Mouse (Mus musculus) G1E (cell line): ENCODE data around the gene Baz1a. TPM values are rescaled to one million over a fixed set of nuclear protein-coding genes. Genes with fewer than 3 reads are reported as not detected.

Experiments
- ATAC-seq: 2 replicates; pipeline ENCODE4 v1.8.0; 2016; ENCODE audit warnings: mild to moderate bottlenecking; ENCODE audit not compliant: insufficient number of reproducible peaks, poor library complexity, low FRiP score, severe bottlenecking; ENCODE audit errors: extremely low read depth
- DNase-seq: peaks from one replicate; pipeline ENCODE4 v3.0.0; 2012; ENCODE audit warnings: low spot score
- H3K27me3 ChIP-seq: 2 replicates; pipeline ENCODE4 v1.6.1; 2012; ENCODE audit warnings: mild to moderate bottlenecking, low read length, inconsistent platforms; ENCODE audit not compliant: insufficient read depth
- H3K36me3 ChIP-seq: replicated peaks from 2 replicates; pipeline ENCODE3; 2012; ENCODE audit warnings: mild to moderate bottlenecking, inconsistent platforms
- H3K4me1 ChIP-seq: 2 replicates; pipeline ENCODE4 v1.6.1; 2012; ENCODE audit warnings: low read depth, low read length, inconsistent platforms, mixed read lengths; ENCODE audit not compliant: insufficient read depth
- H3K4me3 ChIP-seq: 2 replicates; pipeline ENCODE4 v1.5.1; 2012; ENCODE audit warnings: low read depth, mild to moderate bottlenecking, inconsistent platforms, low read length, moderate library complexity, mixed read lengths
- H3K9me3 ChIP-seq: replicated peaks from 2 replicates; pipeline ENCODE4 v1.6.1; 2012; ENCODE audit warnings: inconsistent platforms
- CTCF ChIP-seq: IDR thresholded peaks from 2 replicates; pipeline ENCODE4 v1.5.1; 2012; ENCODE audit warnings: low read depth, low read length, inconsistent platforms, mixed read lengths
- GATA1 ChIP-seq: IDR thresholded peaks from 2 replicates; pipeline ENCODE4 v1.6.1; 2012; ENCODE audit warnings: borderline replicate concordance, low read length, inconsistent platforms, mixed read lengths
- GATA2 ChIP-seq: IDR thresholded peaks from 2 replicates; pipeline ENCODE4 v1.6.1; 2012; ENCODE audit warnings: low read depth, low read length, inconsistent platforms, borderline replicate concordance
- POLR2AphosphoS5 ChIP-seq: IDR thresholded peaks from 2 replicates; pipeline ENCODE4 v1.6.1; 2012; ENCODE audit warnings: low read depth, low read length, inconsistent platforms; ENCODE audit not compliant: insufficient replicate concordance
- TAL1 ChIP-seq: conservative IDR thresholded peaks from 2 replicates; pipeline ENCODE4 v1.6.1; 2012; ENCODE audit warnings: low read depth, low read length, inconsistent platforms, mixed read lengths
- polyA plus RNA-seq: library from polyadenylated mRNA; stranded (reverse); fragments of >175 nt; gene quantifications from 2 replicates; pipeline ENCODE4 v1.2.3, GENCODE M21; 2012
- total RNA-seq, 2 experiments: library from RNA; stranded (forward) in 1 of 2; stranded (reverse) in 1 of 2; fragments of 200-1000 nt in 1 of 2; fragments of >200 nt in 1 of 2; fragmentation: Nextera tagmentation in 1 of 2; gene quantifications; 2 replicates each; pipeline ENCODE4 v1.2.3; 2014 to 2017

Baz1a gene
- total and polyA plus RNA-seq, 3 experiments = 34.1 to 370 (median 174) TPM

- TF ChIP-seq GATA1 (no peak), TAL1 (no peak), POLR2AphosphoS5 (no peak), GATA2 (no peak), CTCF (no peak)
- H3K9me3 ChIP-seq = no peaks in the 10 kb centered on the region
- H3K4me3 ChIP-seq = no peak overlapping the region
- peaks cover 87% of the 10 kb centered on the region for H3K4me1 ChIP-seq
- H3K27me3 ChIP-seq = no peaks in the 10 kb centered on the region
- peaks cover 63% of the 10 kb centered on the region for H3K36me3 ChIP-seq
- DNase-seq = no peak
- no peak for ATAC-seq
Observed at GRCm38 (mm10) chr12:55056703-55057102, 42.6 kb upstream of the Baz1a start.

GRCm38 (mm10) chr12:55054551-55055241, 40.5 kb upstream of the Baz1a start:
- H3K27me3 ChIP-seq = no peaks in the 10 kb centered on the region
- TF ChIP-seq GATA1 (no peak), CTCF (no peak), GATA2 (no peak), TAL1 (no peak)
- no peak for ATAC-seq
- H3K9me3 ChIP-seq = no peaks in the 10 kb centered on the region
- H3K4me1 ChIP-seq = peaks cover 86% of the 10 kb centered on the region
- H3K4me3 ChIP-seq = no peak overlapping the region
- no peak for DNase-seq
- peaks cover 57% of the 10 kb centered on the region for H3K36me3 ChIP-seq

GRCm38 (mm10) chr12:55053267-55053666, 39.1 kb upstream of the Baz1a start:
- ATAC-seq = no peak
- no peak for DNase-seq
- Histone ChIP-seq H3K4me3 (no peak overlapping the region), H3K27me3 (no peaks in the 10 kb centered on the region), H3K9me3 (no peaks in the 10 kb centered on the region), H3K36me3 (peaks cover 59% of the 10 kb centered on the region), H3K4me1 (peaks cover 79% of the 10 kb centered on the region)
- TF ChIP-seq TAL1 (peak; percentile 45), GATA1 (no peak), GATA2 (no peak), CTCF (no peak)

GRCm38 (mm10) chr12:55051210-55052173, 37.3 kb upstream of the Baz1a start:
- peak overlapping the region; percentile 17; the same call in 1 of the 2 replicates for H3K4me3 ChIP-seq
- H3K36me3 ChIP-seq = peaks cover 59% of the 10 kb centered on the region
- ATAC-seq = peak; percentile 95
- no peaks in the 10 kb centered on the region for H3K27me3 ChIP-seq
- H3K4me1 ChIP-seq = peaks cover 62% of the 10 kb centered on the region
- no peaks in the 10 kb centered on the region for H3K9me3 ChIP-seq
- TF ChIP-seq POLR2AphosphoS5 (no peak), GATA1 (no peak), GATA2 (peak; percentile 90; the same call in 1 of the 2 replicates), CTCF (no peak), TAL1 (peak; percentile 99)
- peak; percentile 67 for DNase-seq

- DNase-seq (no peak), ATAC-seq (no peak)
- Histone ChIP-seq H3K9me3 (peaks cover 2% of the 10 kb centered on the region; the same call in 1 of the 2 replicates), H3K36me3 (peaks cover 64% of the 10 kb centered on the region), H3K27me3 (no peaks in the 10 kb centered on the region), H3K4me1 (peaks cover 51% of the 10 kb centered on the region), H3K4me3 (no peak overlapping the region)
- TF ChIP-seq GATA1 = no peak
- TF ChIP-seq TAL1 = no peak
- TF ChIP-seq GATA2 = no peak
- no peak for TF ChIP-seq POLR2AphosphoS5
- TF ChIP-seq CTCF = no peak
Observed at GRCm38 (mm10) chr12:55049731-55050353, 35.7 kb upstream of the Baz1a start.

GRCm38 (mm10) chr12:55041011-55041410, 26.9 kb upstream of the Baz1a start:
- ATAC-seq (no peak), DNase-seq (no peak)
- peaks cover 6% of the 10 kb centered on the region for H3K4me1 ChIP-seq
- H3K27me3 ChIP-seq = no peaks in the 10 kb centered on the region
- no peak overlapping the region for H3K4me3 ChIP-seq
- H3K9me3 ChIP-seq = peaks cover 1% of the 10 kb centered on the region; the same call in 1 of the 2 replicates
- H3K36me3 ChIP-seq = peaks cover 25% of the 10 kb centered on the region
- TF ChIP-seq CTCF (no peak), GATA1 (no peak), TAL1 (no peak), POLR2AphosphoS5 (no peak)
